Mouse (Mus musculus) cerebral cortex, adult 2 months (tissue): ENCODE measurements around the gene Mta2.

Experiments used
- WGBS: fragments of 180-500 bp; shearing (Covaris S2); methylation state at CpG from one replicate; pipeline ENCODE4 v1.1.7; 2018; 5-methylcytosine and 5-hydroxymethylcytosine counted together

The Mta2 gene

DNA sequence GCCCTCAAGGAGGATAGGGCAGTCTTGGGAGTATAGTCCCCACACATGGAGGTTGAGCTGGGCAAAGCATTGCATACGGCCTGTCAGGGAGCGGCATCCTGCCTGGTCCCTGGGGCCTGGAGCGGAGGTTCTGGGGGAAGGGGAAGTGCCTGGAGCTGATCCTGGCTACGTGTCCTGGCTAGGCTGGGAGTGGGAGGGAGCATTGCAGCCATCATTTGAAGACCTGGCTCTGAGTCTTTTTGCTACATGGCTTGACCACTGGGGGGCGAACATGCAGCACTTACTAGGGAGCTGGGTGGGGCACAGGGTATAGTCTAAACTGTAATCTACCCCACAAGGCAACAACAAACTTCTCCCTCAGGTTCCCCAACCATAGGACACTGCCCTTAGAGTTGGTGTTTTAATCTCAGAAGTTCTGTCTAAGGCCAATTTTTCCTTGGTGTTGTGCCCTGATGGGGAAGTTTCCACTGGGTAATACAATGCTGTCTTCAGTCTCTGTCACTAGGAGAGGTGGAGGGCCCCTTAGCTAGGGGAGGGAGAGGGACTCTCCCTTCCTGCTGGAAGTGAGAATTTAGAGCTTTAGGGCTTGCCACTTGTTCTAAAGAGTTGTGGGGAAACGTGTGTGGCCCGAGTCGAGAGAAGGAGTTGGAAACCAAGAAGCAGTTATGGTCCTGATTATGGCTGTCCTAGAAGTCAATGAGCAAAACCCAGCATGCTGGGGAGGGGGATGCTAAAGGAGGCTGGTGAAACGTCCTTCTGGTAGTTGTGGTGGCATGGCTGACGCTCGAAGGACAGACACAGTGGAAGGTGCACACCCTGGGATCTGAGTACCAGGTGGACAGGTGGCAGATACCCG is 51.3 kb downstream of the Mta2 start:
- 41% methylated on average over 12 of the region's 12 CpGs for WGBS

DNA sequence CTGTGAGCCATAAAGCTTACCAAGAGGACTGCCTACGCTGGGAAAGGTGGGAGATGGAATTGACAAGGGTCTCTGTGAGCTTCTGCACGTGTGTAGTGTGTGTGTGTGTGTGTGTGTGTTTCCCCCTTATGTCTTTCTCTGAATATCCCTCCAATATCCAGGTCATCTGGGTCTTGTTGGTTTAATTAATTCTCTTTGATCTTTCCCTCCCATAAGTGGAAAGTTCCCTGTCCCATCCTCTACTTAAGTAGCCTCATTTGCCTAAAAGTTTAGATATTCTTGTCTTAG is 51.9 kb downstream of the Mta2 start:
- 70% methylated on average over 2 of the region's 2 CpGs for WGBS

DNA sequence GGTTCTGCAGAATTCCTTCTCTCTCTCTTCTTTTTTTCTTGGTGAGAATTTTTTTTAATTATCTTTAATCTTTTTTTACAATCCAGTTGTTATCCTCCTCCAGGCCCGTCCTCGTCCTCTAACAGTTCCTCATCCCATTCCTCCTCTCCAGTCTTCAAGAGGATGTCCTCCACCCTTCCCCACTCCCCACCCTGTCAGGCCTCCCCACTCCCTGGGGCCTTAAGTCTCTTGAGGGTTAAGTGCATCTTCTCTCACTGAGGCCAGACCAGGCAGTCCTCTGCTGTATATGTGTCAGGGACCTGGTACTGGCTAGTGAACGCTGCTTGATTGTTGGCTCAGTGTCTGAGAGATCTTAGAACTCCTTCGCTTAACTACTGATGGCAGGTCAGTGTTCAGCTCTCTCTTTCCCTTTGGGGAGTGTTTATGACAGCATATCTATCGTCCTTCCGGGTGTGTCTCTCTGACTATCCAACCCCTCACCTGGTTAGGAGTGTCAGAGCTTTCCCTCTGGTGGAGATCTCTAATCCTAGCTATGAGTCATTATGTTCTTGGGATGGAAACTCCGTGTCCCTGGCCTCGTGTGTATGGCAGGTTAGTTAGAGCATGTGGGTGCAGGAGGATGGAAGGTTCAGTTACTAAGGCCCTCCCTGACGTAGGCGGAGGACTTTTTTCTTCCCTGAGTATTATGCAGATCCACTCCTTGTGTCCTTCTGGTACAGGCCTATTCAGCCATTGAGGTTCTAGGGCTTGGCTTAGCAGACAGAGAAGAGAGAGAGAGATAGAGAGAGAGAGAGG is 53.3 kb downstream of the Mta2 start:
- 75% methylated on average over 10 of the region's 10 CpGs for WGBS

DNA sequence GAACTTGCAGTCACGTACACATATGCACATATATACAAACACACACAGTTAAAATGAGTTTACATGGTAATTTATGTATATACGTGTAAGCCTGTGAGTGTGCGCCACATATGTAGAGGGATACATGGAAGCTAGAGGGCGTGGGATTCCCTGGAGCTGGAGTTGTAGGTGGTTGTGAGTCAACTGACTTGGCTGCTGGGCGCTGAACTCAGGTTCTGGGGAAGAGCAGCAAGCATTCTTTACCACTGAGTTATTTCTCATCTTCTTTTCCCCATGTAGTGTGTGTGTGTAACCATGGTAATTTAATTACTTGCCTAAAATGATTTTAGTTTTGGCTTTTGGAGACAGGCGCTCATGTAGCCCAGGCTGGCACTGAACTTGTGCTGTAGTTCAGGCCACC is 54.9 kb downstream of the Mta2 start:
- 72% methylated on average over 6 of the region's 6 CpGs for WGBS

DNA sequence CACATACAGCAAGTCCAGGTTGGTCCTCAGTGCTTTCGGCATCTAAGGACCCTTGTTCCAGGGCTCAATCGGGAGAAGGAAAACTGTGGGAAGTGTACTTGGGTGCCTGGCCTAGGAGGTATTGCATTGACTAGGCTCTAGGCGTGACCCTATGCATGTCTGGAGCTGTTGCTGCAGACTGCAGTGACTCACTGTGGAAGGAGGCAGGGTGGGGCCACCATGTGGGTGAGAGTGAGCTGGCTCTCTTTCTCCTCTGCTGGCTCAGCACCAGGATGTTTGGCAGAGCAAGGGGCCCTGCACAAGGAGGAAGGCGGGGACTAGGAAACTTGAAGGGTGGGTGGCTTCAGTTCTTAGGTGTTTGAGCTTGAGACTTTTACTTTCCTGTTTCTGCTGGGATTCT is 55.9 kb downstream of the Mta2 start:
- WGBS: 25% methylated on average over 4 of the region's 4 CpGs

DNA sequence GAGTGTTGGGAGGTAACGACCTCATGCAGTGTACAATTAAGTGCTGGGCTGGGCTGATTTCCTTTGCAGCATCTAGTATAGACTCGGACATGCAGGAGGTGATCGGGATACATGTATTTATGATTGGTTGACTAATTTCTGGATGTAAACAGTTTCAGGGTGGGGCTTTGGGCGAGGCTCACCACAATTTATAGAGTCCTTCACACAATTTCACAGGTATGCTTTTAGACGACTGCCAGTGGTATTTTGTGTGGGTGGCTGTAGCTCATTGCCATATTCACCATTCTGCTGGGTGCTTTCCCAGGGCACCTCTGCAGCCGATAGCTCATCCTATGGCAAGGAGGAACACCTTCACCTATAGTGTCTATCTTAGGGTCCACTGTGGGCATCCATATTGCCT is 56.9 kb downstream of the Mta2 start:
- WGBS: 69% methylated on average over 6 of the region's 6 CpGs

DNA sequence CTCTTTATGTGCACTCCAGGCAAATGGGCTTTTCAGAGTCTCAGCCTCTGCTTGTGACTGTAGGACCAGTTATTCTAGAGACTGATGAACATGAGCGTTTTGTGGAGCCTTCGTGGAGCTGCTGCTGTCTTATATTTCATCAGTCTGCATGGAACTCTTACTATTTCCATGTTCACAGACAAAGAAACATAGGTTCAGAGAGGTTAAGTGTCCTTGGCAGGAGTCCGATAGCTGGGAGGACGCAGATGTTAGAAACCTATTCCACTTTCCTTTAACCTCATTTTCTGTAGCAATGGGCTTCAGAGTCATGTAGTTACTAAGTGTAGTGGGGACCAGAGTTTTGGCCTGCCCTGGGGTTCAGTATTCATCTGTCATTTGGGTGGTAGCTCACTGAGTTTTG is 57.5 kb downstream of the Mta2 start:
- WGBS: 89% methylated on average over 4 of the region's 4 CpGs
